Mouse (Mus musculus): Measurements from ENCODE around the gene Kcnt2. TPM values are rescaled to one million over a fixed set of nuclear protein-coding genes. Genes with fewer than 3 reads are reported as not detected.

Kcnt2 gene
- total RNA-seq (2021) = 1 to 10 TPM; 1.2 TPM
- long read RNA-seq, experiment 1 = 0 reads
- long read RNA-seq, experiment 2 = 0 reads

DNA sequence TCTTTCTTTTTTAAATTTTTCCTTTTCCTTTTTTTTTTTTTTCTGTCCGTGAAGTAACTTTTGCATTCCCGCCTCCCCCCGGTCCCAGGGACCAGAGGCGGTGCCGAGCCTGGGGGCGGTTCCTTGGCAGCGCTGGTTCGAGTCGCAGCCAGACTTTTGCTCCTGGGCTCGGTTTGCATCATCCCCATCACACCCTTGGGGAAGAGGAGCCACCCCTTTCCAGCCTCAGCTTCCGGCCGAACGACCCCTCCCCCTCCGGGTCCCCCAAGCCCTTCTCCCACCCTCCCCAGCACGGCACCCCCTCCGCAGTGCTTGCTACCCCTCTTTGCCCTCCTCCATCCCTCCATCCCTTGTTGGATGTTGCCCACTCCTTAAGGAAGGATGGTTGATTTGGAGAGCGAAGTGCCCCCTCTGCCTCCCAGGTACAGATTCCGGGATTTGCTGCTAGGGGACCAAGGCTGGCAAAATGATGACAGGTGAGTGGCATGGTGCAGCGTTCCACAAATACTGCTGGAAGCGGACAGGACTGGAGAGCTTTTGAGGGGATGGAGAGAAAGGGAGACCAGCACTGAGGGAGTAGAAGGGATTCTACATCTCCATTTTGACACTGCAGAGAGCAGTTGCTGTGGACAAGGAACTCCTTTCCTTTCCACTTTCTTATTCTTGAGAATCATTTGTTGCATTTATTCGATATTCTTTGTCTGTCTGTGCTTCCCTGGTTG lies at the start of gene Kcnt2:
Kcnt2 (plus strand) TSS at position 283 of the 722 bp plus-strand sequence.
- peak; percentile 45 for DNase-seq

DNA sequence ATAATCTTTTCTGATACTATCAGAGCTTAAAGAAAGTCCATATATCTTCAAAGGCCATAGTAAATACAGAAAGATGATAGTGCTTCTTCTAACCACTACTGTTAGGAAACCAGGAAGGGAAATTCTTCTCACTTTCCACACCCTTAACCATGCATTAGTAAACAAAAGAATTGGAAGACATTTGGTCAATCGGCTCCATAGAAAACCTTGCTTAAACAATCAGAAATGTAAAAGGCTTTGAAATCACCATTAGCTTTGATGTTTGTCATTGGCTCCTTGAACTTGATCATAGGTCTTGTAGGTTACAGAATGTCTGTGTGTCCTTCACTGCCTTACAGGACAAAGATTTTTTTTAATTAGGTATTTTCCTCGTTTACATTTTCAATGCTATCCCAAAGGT lies 40.6 kb upstream of the Kcnt2 start:
- no peak for DNase-seq

DNA sequence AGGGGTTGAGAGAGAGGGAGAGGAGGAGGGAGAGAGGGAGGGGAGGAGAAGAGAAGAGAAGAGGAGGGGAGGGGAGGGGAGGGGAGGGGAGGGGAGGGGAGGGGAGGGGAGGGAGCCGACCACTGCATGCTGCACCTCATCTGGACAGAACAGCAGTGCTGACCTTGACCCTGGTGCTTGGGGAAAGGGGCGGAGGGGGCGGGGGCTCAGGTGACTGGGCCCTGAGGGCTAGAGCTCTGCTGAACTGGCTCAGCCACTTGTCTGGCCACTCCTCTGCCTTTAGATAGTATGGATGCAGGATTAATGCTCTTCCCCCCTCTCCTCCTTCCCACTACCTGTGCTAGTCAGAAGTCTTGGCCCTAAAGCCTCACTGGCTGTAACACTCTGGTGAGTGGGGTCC lies 20.7 kb upstream of the Kcnt2 start:
- no peak for DNase-seq

DNA sequence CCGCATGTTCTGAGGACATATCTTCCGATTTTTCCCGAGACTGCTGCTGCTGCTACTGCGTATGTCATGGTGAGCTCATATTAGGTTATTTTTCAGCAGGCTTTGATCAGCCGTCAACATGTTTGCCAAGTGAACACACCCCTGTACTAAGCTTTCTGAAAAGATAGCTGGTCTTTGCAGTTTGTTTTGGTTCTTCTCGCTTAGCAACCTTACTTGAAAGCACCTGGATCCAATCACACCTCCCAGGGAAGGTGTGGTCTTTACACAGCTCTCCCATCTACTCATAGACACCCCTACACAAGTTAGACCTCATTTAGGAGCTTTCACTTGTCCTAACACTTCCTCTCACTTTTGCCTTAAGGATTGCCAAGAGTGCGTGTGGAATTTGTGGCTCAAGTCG lies 19.3 kb upstream of the Kcnt2 start:
- no peak for DNase-seq

DNA sequence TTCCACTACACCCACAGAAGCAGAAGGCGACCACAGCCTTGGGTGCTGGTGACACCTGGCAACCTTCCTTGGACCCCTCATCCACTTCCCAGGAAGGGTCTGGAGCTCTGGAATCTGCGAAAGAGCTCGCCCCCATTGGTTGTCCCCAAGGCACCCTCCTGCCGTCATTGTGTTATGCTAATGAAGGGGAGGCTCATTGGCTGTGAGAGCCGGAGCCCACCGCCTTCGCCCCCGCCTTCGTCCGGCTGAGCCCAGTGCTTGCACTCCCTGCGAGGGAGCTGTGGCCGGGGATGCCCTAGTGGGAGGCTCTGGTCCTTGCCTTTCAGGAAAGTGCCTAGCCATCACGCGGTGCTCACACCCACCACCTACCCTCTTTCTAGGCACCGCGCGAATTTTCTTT lies 493 bp upstream of the Kcnt2 start:
- peak; percentile 52 for DNase-seq

DNA sequence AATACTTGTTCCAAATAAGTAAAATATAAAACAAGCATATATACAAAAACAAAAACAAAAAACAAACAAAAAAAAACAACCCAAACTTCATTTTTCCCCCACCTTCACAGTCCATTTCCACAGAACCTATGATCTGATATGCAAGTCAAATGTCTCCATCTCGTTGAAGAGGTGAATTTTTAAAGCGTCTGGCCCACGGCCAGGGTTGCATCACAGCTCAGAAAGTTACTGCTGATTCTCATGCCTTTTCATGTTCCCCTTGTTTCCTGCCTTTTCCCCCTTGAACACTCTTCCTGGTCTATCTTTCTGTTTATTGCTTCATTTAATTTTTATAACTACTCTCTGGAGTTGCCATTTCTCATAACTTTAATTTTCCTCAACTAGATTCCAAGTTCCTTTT lies 18.7 kb downstream of the Kcnt2 start:
- peak; percentile 40 for DNase-seq

DNA sequence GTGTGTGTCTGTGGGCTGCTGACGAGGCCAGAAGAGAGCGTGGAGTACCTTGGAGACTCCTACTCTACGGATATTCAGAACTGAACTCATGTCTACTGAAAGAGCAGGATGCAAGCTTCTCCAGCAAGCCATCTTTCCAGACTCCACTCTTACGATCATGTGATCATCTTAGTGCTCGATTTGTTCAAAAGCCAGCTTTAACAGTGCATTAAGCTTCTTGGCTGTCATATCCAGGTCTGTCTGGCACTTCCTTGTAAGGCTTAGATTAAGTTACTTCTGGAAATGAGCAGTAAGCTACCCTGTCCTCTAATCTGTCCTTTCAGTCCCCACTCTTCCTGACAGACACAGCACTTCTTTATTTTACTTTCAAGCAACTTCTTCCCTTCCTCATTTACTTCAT lies 20.1 kb downstream of the Kcnt2 start:
- DNase-seq = no peak

DNA sequence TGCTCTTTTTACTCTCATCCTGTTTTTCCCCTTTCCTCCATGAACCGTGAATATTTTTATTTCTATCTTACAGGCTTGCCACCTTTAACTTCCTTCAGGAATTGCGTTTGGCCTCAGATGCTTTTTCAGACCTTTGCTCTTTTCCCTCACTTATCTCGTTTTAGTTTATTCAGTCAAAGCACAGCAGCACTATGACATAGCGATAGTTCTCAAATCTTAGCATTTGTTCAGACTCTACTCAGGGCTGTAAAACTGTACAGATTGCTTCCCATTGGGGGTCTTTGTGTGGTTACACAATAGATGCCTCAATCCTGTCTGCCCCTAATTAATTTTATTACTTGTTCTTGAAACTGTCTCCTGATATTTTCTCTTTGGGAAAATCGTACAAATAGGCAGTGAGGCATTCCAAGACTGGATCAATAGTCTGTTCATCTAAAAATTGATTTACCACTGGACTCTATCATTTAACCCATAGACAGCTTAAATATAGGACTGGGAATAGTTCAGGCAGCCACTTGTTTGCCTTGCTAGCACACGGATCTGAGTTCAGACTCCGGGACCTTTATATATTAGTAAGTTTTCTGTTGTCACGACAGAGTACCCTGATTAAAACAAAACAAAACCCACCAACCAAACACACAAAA lies 20.8 kb downstream of the Kcnt2 start:
- no peak for DNase-seq

DNA sequence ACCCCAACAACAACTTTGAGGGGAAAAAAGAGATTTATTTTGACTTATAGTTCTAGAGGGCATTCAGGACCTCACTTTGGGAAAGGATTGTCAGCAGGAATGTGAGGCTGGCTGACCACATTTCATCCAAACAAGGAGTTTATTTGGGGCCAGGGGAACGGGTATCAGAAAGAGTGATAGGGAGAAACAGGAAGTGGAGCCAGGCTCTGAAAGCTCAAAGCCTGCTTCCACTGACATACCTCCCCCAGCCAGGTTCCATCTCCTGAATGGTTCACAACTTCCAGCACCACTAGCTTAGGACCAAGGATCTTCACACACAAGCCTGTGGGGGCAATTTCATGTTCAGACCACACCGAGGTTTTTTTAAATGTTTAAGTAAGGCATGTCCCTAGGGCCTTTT lies 21.3 kb downstream of the Kcnt2 start:
- no peak for DNase-seq

DNA sequence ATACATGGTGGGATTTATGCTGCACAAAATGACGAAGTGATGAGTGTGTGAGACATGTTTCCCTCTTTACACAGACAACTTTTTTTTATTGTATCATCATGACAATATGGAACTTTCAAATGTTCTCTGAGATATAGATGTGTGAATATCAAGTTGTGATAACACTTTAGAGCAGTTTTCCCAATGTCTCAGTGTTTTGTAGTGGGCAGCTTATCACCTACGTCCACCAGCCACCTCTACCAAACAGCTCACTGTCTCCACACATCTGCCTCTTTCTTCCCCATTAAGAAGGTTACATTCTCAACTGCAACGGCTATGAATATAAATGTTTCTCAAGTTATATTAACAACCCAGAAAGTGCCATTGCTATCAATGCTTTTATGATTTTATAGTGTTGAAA lies 27.7 kb downstream of the Kcnt2 start:
- DNase-seq = no peak

DNA sequence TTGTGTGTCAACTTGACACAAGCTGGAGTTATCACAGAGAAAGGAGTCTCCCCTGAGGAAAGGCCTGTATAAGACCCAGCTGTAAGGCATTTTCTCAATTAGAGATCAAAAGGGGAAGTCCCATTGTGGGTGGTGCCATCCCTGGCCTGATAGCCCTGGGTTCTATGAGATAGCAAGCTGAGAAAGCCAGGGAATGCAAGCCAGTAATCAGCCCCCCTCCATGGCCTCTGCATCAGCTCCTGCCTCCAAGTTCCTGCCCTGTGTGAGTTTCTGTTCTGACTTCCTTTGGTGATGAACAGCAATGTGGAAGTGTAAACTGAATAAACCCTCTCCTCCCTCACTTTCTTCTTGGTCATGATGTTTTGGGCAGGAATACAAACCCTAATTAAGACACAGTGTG lies 29.9 kb downstream of the Kcnt2 start:
- DNase-seq = no peak

DNA sequence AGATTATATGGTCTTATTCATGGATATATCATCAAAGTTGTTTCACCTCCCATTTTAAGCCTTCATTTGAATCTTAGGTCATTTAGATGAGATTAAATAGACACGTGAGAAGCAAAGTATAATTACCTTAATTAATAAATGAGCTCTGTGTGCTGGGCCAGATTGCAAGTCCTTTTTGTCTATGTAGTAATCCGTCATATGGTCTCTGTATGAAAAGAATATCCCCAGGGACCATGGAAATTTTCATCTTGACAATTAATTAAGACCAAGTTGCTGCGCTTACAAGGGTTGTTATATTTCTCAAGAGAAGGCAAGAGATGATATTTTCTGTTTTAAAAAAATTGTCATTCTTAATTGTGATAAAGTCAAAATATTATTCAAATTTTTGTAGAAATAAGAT lies 47.2 kb downstream of the Kcnt2 start:
- no peak for DNase-seq

DNA sequence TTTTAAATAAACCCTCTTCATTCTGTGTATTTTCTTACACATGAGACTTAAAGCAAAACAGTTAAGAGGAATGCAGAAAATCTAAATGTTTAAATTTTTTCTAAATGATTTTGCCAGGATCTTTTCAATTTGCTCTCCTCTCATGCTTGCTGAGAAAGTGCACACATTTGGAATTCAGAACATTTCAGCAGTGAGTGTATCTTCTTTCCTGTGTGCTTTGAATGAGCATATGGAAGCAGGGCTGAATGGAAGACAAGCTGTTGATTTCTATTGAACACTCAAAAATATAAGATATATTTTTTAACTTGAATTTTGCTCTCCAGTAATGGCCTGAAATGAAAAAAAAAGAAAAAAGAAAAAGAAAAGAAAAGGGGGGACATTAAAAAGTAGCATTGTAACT lies 49.5 kb downstream of the Kcnt2 start:
- no peak for DNase-seq

DNA sequence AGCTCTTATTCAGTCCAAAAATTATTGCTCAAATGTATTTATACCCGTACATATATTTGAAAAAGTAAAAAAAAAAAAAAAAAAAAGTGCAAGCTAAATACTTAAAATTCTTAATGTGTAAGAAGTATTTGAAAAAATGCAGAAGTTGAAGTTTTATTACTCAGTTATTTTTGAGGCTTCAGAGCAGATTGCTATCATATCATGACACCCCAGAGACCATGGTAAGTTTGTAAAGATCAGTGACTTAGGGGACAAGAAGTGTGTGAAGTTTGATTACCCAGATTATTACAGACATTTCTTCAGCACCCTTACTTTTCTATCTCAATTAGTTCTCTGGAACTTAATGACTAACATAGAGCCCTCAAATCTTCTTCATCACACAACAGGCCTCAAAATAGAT lies 58.3 kb downstream of the Kcnt2 start:
- DNase-seq = no peak

DNA sequence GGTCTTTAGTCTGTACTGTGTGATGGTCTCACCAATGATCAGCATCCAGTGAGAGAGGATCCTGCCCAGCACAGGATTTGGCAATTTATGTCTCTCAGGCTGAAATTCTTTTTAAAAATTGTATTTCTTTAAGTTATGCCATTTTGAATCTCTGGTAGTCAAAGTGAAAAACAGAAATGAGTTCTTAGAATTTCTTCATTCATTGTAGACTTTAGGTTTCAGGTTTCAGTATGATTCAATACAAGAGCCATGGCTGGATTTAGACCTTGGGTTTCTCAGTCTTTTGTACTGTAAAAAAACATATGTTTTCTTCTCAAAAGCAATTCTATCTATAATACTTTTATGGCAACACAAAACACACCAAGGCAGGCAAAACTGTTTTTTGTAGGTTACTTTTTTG lies 59.4 kb downstream of the Kcnt2 start:
- no peak for DNase-seq

DNA sequence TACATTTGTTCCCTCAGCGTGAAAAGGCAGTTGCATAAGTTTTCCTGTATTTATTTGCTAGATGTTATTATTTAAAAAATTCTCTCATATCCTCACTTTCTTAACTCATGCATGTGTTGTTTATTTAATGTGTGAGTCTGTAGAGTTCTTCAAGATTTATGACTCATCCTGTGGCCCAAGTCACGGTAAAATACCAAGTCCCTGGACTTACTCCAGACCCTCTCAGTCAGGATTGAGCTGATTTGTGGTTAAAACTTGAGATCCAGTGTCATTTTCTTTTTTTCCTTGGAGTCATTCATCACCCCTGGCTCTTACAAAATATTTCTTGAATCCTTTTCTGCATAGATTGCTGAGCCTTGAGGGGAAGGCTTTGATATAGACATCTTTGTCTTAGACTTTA lies 60.4 kb downstream of the Kcnt2 start:
- no peak for DNase-seq

DNA sequence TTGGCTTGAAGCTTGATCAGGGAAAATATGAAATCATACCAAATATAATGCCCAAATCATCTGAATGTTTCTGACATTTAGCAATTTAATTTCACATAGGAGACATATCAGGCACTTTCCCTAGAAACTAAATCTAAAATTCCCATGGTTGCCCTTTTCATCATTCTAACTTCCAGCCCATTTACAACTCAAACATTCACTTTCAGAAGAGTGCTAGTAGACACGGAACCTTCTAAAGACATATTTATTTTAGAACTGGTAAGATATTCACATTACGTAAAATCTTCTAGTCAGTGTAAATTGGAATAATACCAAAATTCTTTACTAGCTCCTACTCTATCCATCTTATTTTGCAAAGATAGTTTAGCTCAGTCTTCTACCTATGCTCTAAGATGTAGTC lies 64.8 kb downstream of the Kcnt2 start:
- no peak for DNase-seq

DNA sequence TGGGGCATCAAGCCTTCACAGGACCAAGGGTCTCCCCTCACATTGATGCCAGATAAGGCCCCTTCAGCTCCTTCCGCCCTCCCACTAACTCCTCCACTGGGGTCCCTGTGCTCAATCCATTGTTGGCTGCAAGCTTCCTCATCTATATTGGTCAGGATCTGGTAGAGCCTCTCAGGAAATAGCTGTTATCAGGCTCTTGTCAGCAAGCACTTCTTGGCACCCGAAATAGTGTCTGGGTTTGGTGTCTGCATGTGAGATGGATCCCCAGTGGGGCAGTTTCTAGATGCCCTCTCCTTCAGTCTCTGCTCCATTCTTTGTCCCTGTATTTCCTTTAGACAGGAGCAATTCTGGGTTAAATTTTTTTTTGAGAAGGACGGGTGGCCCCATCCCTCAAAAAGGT lies 79.1 kb downstream of the Kcnt2 start:
- no peak for DNase-seq

DNA sequence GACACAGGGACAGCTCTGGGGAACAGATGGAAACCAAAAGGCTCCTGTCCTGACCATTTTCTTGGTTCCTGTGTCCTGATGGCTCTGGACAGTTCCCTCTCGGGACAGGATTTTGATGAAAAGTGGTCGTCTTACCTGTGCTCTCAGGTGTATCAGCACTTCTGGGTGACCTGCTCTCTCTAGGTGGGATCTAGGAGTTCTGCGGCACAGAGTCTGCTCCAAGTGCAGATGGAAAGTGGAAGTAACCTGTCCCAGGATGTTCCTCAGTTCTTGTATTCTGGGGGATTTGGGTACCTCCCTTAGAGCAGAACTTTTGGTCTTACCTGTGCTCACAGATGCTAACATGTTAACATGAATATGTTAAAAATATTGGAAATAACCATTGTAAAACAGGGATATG lies 80.8 kb downstream of the Kcnt2 start:
- no peak for DNase-seq

DNA sequence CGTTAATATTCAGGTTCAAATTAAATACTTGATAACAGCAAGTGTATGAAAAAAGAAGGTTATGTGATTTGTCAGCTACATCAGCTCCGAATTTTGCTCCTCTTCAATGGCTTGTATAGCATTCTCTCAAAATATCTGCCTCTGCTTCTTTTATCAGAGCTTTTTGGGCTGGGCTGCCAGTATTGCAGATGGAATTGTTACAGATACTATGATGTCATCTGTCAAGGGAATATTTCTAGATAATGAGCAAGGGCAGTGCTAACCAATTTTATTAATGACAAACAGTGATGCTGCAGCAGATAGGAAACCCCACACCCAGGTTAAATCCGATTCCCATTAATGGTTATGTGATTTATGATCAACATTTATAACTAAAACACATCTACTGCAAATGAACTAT lies 87.7 kb downstream of the Kcnt2 start:
- DNase-seq = no peak

DNA sequence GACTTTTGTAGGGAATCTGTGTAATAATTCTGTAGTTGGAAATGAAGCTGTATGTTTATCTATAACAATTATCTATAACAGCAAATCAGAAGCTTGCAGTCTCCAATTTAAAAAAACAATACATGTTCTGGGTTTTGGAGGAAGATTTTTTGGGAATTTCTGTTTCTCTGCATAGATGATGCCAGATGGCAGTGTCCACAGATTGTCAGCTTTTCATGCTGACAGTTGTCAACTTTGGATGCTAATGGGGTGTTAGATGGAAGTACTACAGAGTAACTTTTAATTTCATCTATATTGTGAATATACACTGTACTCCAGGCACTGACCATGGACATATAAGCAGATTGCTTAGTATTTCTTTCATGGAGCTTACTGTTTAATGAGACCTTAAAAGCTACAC lies 92.5 kb downstream of the Kcnt2 start:
- DNase-seq = no peak

DNA sequence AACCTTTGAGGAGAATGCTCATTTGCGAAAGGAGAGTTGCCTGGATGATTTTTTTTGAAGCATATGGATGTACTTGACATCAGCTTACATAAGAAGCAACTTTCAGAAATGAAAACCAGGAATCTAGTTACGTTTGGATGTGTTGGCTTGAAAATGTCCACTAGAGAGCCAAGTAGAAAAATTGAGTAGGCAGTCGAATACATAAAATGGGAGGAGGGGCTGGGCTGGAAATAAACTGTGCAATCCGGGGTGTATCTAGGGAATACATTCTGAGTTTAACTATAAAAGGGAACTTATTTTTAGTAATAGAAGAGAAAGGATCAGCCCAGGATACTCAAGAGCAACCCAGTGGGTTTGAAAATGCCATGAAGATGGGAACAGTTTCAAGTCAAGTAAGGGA lies 93.4 kb downstream of the Kcnt2 start:
- DNase-seq = no peak

DNA sequence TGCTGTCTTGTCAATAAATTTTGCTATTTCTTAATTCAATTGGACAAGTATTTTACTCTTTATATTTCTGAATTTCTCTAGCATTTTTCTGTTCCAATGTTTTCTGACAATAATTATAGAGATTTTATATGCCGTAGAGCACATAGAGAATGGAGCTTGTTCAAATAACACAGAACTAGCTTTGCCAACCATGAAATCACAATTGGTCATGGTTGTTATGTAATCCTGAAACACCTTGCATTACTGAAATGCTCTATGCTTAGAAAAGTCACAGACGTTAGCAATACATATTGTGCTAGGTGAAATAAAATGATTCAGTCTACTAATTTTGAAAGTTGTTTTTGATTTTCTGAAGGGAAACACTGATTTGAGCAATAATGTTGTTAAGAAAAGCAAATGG lies 118.8 kb downstream of the Kcnt2 start:
- no peak for DNase-seq

DNA sequence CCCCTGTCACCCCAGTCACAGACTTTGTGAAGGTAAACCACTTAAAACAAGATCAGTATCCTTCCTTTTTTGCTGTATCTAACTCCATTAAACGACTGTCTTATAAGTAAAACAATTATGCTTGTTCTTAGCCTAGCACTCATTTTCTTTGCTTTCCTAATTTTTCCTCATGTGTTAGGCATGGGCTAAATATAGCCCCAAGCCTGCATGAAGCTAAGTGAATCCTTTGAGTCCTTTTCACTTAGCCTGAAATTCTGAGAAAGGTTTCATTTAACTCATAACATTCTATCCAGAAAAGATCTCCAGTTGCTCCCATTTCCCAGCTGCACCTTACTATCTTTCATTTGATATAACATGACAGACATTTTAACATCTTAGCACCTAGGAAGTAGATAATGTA lies 127.6 kb downstream of the Kcnt2 start:
- DNase-seq = no peak
